Mouse (Mus musculus): Measurements from ENCODE around the gene Gramd2.
"Not testable (repeated sequence)": the region's sequence is repeated elsewhere in the genome, so short reads cannot be mapped to it uniquely, and the experiment has no call there.

Gramd2 gene

GRCm38 (mm10) chr9:59721144-59721543, 41.2 kb downstream of the Gramd2 start:
- DNase-seq (ENCODE audit: low read depth, low spot score) = no peak

GRCm38 (mm10) chr9:59723096-59723657, 43.2 kb downstream of the Gramd2 start:
- DNase-seq (ENCODE audit: low read depth, low spot score) = peak; percentile 91

GRCm38 (mm10) chr9:59723791-59724442, 44.0 kb downstream of the Gramd2 start:
- no peak for DNase-seq (ENCODE audit: low read depth, low spot score)

GRCm38 (mm10) chr9:59725515-59725914, 45.6 kb downstream of the Gramd2 start:
- no peak for DNase-seq (ENCODE audit: low read depth, low spot score)

GRCm38 (mm10) chr9:59727569-59728286, 47.8 kb downstream of the Gramd2 start:
- DNase-seq (ENCODE audit: low read depth, low spot score) = no peak

- DNase-seq (ENCODE audit: low read depth, low spot score) = no peak
Measured at GRCm38 (mm10) chr9:59731136-59731535, 51.2 kb downstream of the Gramd2 start.

GRCm38 (mm10) chr9:59733075-59733474, 53.1 kb downstream of the Gramd2 start:
- DNase-seq (ENCODE audit: low read depth, low spot score) = no peak

GRCm38 (mm10) chr9:59735394-59735793, 55.5 kb downstream of the Gramd2 start:
- no peak for DNase-seq (ENCODE audit: low read depth, low spot score)

GRCm38 (mm10) chr9:59740593-59740992, 60.6 kb downstream of the Gramd2 start:
- DNase-seq (ENCODE audit: low read depth, low spot score) = no peak

- DNase-seq (ENCODE audit: low read depth, low spot score) = no peak
Measured at GRCm38 (mm10) chr9:59743903-59744302, 64.0 kb downstream of the Gramd2 start.

GRCm38 (mm10) chr9:59748387-59748786, 68.4 kb downstream of the Gramd2 start:
- no peak for DNase-seq (ENCODE audit: low read depth, low spot score)

- no peak for DNase-seq (ENCODE audit: low read depth, low spot score)
Measured at GRCm38 (mm10) chr9:59748969-59749368, 69.0 kb downstream of the Gramd2 start.

- peak; percentile 32 for DNase-seq (ENCODE audit: low read depth, low spot score)
Measured at GRCm38 (mm10) chr9:59749581-59750265, 69.8 kb downstream of the Gramd2 start.

- DNase-seq (ENCODE audit: low read depth, low spot score) = peak; percentile 96
Measured at GRCm38 (mm10) chr9:59750267-59751065, 70.5 kb downstream of the Gramd2 start, which contains the start of the genes Senp8 and Myo9a. Senp8 (minus strand) TSS chr9:59750710. Myo9a (plus strand) TSS chr9:59750896.

- peak; percentile 78 for DNase-seq (ENCODE audit: low read depth, low spot score)
Measured at GRCm38 (mm10) chr9:59751066-59751581, 71.2 kb downstream of the Gramd2 start.

- DNase-seq (ENCODE audit: low read depth, low spot score) = peak; percentile 25
Measured at GRCm38 (mm10) chr9:59751966-59752365, 72.0 kb downstream of the Gramd2 start.

- peak; percentile 21 for DNase-seq (ENCODE audit: low read depth, low spot score)
Measured at GRCm38 (mm10) chr9:59755199-59755598, 75.3 kb downstream of the Gramd2 start.

GRCm38 (mm10) chr9:59757016-59757415, 77.1 kb downstream of the Gramd2 start:
- DNase-seq (ENCODE audit: low read depth, low spot score) = not testable (repeated sequence)

- peak; percentile 57 for DNase-seq (ENCODE audit: low read depth, low spot score)
Measured at GRCm38 (mm10) chr9:59760515-59760914, 80.6 kb downstream of the Gramd2 start.

GRCm38 (mm10) chr9:59766966-59767461, 87.1 kb downstream of the Gramd2 start:
- DNase-seq (ENCODE audit: low read depth, low spot score) = not testable (repeated sequence)

Measured in 3T3-L1 (cell line).